Mouse (Mus musculus) testis, postnatal 14 days (tissue): Measurements from ENCODE around the gene Prkar1b.

Experiments used
- DNase-seq: peaks from one replicate; pipeline ENCODE4 v3.0.0; 2021; ENCODE audit warnings: low spot score

Prkar1b gene

GRCm38 (mm10) chr5:139146476-139147075 is 3.2 kb downstream of the Prkar1b start:
- DNase-seq: no peak

GRCm38 (mm10) chr5:139145726-139146125 is 4.1 kb downstream of the Prkar1b start:
- DNase-seq: no peak

DNA sequence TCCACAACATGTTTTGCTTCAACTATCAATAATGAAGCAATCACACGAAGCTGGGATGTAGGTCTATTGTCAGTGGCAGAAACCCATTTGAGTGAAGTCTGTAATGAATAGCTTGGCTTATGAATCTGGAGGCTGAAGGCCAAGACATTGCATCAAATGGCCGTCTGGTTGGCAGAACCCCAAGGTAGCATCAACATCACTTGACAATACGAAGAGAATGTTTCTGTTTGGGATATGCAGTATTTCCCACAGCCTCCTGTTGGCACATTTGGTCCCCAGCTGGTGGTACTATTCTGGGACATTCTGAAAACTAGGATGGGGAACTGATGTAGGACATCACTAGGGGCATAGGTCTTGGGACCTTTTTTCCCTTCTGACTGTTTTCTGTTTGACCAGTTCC is 5.9 kb downstream of the Prkar1b start:
- no peak for DNase-seq

DNA sequence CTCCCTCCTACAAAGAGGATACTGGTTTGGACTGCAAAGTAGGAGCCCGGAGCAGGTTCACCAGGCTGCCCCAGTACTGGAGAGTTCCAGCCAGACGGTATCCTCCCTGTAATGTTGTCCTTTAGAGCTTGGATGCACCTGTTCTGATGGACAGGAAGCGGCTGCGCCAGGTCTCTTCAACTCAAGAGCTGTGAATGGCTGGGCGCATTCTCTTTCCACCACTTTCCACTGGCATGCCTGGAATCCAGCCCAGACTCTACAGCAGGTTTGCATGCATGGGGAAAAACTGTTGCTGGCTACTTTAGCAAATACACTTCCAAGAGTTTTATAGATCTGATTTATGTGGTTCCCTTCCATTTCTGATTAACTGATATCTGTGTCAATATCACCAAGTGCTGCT is 8.5 kb downstream of the Prkar1b start:
- no peak for DNase-seq

- DNase-seq: no peak
Measured at GRCm38 (mm10) chr5:139140589-139140988, 9.2 kb downstream of the Prkar1b start.

GRCm38 (mm10) chr5:139138926-139139472 is 10.8 kb downstream of the Prkar1b start:
- no peak for DNase-seq

DNA sequence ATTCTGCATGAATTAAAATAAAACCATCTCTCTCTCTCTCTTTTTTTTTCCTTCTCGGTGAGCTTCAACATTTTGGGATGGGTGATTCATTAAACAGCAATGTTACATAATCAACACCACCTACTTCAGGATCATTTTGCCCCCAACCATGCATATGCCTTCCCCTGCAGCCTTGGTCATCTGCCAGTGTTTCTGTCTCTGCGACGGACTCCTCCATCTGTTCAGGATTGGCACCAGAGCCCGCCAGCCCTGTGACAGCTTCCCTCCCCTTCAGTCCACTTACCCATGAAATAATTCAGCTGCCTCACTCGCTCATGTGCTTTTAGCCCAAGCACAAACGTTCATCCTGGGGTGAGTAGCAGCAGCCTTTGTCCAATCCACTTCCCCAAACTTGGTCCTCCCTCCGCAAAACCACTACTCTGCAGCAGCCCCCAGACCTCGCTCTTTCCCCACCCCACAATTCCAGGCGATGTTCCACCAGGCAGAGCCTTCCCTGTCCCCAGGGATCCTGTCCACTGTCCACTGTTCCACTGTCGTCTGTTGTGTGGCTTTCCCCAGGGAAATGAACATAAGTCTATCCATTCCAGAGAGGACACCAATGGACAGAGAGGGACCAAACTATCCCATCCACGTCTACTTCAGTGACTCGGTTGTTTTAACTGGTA is 11.4 kb downstream of the Prkar1b start:
- DNase-seq: no peak

DNA sequence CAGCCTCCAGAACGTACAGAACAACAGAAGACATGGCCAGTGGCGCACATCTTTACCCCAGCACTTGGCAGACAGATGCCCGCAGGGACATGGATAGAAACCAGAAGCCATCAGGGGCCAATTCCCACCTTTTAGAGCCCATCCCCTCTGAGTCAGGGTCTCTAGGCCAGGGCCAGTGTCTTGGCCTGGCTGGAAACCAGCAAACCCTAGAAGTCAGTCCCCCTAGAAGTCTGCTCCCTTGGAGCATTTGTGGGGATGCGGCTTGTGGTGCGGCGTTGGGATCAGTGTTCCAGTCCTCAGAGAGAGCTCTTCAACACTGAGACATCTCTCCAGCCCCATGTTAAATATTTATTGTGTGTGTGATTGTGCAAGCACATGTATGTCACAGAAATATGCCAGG is 12.6 kb downstream of the Prkar1b start:
- no peak for DNase-seq

DNA sequence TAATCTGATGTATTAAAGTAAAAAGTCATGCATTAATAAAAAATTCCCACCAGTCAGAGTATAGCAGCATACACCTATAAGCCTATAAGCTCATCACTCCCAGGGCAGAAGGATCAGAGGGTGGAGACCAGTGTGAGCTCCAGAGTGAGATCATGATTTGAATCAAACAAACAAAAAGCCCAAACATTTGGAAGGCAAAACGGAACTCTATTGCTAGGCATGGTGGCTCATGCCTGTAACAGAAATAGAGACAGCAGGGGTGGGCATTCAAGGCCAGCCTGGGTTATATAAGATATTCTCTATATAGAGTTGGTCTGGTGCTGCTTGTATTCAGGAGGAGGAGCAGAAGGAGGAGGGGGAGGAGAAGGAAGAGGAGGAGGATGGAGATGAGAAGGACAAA is 13.5 kb downstream of the Prkar1b start:
- DNase-seq: no peak

DNA sequence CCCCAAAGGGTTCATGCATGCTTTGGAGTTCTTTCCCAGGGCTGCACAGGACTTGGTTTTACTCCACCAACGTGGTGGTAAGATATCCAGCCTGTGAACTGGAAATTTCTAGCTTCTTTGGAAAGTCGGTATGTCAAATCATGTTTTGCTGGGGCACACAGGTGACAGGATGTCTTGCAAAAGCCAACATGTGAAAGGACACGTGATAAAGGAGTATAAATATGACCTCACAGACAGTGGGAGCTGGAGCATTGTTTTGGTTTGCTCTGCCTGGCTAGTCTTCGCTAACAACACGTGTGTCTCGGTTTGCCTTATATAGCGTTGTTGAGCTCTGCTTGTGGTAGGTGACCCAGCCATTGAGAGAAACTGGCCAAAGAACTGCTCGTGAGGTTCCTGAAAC is 15.3 kb downstream of the Prkar1b start:
- no peak for DNase-seq

DNA sequence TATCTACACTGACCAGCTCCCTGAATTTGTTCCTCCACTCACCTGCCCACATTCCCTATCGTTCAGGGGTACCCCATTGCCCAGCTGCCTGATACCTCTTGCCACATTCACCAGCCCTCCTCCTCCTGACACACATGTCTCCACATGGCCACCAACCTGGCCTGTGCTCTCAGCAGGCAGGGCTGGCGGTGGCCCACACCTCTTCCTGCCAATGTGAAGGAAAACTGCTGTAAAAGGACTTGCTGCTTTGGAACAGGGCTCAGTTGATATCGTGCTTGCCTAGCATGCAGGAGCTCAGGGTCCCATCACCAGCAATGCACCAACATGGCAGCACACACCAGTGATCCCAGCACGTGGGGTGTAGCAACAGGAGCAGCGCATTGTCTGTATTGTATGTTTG is 19.4 kb downstream of the Prkar1b start:
- no peak for DNase-seq

- no peak for DNase-seq
Measured at GRCm38 (mm10) chr5:139129572-139130151, 20.1 kb downstream of the Prkar1b start.

DNA sequence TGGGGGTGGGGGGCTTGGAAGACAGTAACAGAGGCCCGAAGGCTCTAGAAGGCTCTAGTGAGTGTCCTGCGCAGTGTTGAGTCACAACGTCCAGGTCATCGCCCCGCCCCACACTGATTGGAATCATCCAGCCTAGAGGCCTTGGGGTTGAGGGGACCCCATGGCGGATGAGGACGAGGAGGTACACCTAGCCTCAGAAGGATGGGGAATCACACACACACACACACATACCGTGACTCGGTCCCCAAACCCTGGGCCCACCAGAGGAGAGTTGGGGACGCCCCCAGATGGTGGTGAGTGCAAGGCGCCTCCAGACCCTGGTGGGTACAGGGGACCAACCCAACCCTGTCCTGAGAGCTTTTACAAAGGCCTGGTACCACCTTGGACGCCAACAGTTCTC is 20.7 kb downstream of the Prkar1b start:
- DNase-seq: no peak

GRCm38 (mm10) chr5:139128476-139129065 is 21.2 kb downstream of the Prkar1b start:
- no peak for DNase-seq

- no peak for DNase-seq
Measured at GRCm38 (mm10) chr5:139125717-139126116, 24.1 kb downstream of the Prkar1b start.

GRCm38 (mm10) chr5:139118961-139119276 is 30.9 kb downstream of the Prkar1b start:
- DNase-seq: no peak

DNA sequence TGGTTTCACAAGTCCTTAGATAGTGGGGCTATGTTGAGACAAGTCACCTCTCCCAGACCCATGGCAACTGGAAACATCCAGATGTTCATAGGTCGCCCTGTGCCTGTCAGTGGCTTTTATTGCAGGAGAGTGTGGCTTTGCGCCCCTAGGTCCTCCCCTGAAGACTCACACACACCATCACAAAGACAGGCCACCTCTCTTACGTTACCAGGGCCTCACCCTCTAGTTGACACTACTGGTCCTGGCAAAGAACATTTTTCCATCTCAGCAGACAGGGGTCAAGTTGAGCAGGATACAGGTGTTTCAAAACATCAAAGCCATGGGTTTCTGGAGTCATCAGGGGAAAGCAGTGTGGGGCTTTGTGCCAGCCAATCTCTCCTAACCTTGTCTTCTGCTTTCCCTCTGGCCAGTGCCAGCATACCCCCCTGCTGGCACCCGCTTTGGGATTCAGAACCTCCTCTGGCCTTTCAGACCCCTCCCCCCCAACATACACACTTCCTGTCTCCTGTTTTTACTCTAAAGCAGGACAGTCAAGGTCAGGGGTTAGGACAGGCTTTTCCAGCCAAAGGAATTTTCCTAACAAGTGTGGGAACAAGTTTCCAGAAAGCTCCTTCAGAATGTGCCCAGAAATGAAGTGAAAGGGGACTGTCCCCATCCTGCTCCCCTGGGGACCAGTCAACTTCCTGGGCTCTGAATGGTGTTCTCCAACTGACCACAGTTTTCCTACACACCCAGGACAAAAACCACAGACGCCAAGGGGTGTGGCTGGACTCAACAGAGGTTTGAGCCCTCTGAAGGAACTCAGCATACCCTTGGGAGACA is 31.5 kb downstream of the Prkar1b start:
- DNase-seq: no peak

DNA sequence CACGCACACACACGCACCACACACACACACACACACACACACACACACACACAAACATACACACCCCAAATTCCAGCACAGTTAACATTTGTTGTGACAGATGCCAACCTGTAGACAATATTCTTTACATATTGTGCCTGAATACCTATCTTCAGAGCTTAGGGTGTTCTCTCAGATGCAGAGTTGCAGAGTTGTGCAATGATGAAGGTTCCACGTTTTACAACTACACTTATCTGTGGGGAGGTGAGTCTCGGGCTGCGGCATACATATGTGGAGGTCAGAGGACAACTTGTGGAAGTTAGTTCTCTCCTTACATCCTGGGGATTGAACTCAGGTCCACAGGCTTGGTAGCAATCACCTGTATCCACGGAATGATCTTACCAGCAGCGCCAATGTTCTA is 34.3 kb downstream of the Prkar1b start:
- no peak for DNase-seq

GRCm38 (mm10) chr5:139114876-139115275 is 34.9 kb downstream of the Prkar1b start:
- no peak for DNase-seq

DNA sequence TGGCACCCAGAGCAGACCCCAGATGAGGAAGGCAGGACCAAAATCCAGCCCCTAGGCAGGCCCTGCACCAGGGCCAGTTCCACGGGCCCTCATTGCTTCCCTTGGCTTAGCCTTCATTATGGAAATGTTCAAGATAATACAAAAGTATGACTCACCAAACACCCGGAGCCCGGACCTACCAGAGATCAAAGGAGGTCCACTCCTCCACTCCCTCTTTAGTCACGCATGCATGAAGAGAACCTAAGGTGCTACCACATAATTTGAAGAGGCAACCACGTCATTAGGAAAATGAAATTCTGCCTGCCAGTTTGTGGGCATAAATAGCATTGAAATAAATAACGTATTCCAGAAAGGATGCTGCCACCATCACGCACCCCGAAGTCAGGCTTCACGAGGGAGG is 37.4 kb downstream of the Prkar1b start:
- no peak for DNase-seq

DNA sequence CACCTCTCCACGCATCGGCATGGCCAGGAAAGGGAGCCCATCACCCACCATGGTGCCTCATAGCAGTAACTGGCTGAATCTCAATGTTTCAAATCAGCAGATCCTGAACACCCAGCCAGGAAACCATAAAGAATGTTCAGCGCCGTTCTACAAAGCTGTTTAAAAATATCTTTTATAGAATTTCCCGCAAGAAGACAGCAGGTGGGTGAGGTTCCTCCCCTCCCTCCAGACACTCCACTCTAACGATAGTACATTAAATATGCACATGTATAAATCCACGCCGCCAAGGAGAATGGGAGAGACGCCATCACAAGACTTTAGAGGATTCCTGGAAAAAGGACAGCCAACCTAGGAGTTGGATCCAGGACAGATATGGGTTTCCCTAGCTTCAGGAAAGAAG is 37.8 kb downstream of the Prkar1b start:
- no peak for DNase-seq

DNA sequence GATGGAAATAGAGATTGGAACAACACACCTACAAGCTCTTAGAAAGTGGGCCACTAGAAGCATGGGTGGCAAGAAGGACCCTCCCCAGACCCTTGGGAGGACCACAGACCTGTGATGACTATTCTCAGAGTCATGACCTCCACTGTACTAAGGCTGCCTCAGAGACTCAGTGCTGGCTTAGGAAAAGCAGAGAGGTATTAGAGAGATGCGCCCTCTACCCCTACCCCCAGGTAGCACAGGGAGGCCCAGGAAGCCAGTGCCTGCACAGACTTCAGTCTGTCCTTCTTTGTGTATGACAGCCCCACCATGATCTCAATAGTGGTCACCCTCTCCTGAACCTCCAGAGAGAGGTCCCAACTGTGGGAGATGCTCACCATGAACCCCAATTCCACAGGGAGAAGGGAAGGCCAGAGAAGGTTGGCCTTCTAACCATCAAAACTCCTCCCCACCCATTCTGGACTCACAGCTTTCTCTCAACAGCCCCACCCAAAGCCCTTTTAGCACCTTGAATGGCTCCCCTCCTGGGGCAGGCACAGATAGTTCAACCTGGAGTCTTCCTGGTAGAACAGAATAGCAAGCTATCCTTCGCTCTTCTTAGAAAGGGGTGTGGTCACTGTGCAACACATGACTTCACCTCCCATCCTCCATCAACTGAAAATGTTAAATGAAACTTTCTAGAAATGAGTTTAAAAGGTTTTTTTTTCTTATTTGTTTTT is 39.5 kb downstream of the Prkar1b start:
- DNase-seq: no peak
